Comparison of ENCODE assay signal across 8 mouse cellular contexts in the genomic region with DNA sequence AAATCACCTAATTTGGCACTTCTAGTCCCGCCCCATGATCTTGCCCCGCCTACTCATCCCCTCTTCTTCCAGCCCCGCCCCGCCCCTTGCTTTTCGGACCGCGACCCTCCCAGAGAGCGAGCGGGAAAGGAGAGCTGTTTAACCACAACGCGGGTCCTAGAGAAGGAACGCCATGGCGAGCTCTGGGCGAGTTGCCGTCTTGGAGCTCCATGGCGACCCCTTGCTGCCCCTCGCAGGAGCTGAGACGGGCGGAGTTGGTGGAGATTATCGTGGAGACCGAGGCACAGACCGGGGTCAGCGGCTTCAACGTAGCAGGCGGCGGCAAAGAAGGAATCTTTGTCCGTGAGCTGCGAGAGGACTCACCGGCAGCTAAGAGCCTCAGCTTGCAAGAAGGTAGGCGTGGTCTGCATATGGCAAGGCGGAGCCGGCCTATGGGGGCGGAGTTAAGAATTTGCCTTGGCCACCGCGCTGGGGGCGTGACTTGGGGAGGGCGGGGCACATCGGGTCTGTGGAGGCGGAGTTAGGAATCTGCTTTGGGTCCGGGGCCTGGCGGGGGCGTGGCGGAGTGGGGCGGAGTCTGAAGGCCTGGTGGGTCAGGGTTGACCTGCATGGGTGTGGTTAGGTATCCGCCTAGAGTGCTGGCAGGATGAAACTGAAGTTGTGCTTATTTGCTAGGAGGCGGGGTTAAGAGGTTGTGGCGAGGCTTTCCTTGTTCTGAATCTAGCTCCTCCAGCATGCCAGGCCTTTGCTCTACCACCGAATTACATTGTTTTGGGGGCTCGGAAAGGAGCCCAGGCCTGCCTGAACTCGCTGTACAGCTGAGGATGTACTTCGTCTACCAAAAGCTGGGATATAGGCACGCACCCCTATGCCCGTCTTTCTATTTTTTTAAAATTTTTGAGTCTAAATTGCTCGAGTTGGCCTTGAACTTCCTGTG. TPM values are rescaled to one million over a fixed set of nuclear protein-coding genes. Genes with fewer than 3 reads are reported as not detected.
DNase-seq lines count a peak whose midpoint lies in the region; ATAC-seq and TF ChIP-seq lines count a peak whose summit lies in the region.

No protein-coding gene starts in this region.

- peak overlapping the region; percentile 95 for H3K27ac ChIP-seq in forebrain, embryonic 16.5 days (ENCODE audit: low read length)
- peak overlapping the region; percentile 84 for H3K27ac ChIP-seq in layer of hippocampus, adult 2 months
- peak overlapping the region; percentile 98 for H3K27ac ChIP-seq in lung, embryonic 14.5 days (ENCODE audit: low read depth)
- peak overlapping the region; percentile 17; the same call in 1 of the 2 replicates for H3K27ac ChIP-seq in olfactory bulb, adult 2 months (ENCODE audit: insufficient read depth, low read depth, low read length)
- peak overlapping the region; percentile 72 for H3K27ac ChIP-seq in thymus, adult 2 months (ENCODE audit: control insufficient read depth, insufficient read depth, low read length)

- H3K9ac ChIP-seq in forebrain, embryonic 16.5 days (replicated peaks; ENCODE audit: low read depth, low read length), result peak overlapping the region; percentile 72
- peak overlapping the region; percentile 58 for H3K9ac ChIP-seq in lung, embryonic 14.5 days

- intact Hi-C loops in heart, postnatal 36 days (cut with DNase I), result loop anchor here (1.0 to 5.0 kb wide), 3 partner anchors 15 to 171 kb away; partner anchors contain the start of genes Blvrb, Ltbp4 and Sptbn4

- H3K9me3 ChIP-seq in G1E (replicated peaks), result no peaks in the 10 kb centered on the region
- no peaks in the 10 kb centered on the region for H3K9me3 ChIP-seq in forebrain, embryonic 16.5 days (ENCODE audit: control insufficient read depth, low read length)
- no peaks in the 10 kb centered on the region for H3K9me3 ChIP-seq in lung, embryonic 14.5 days (ENCODE audit: low read depth, low read length)

- H3K4me2 ChIP-seq in forebrain, embryonic 16.5 days (ENCODE audit: low read length), result peak overlapping the region; percentile 70
- peak overlapping the region; percentile 57 for H3K4me2 ChIP-seq in lung, embryonic 14.5 days

- peak; percentile 86 for DNase-seq in G1E (ENCODE audit: low spot score)
- DNase-seq in cerebellum, adult 18-20 months, result peak; percentile 93
- DNase-seq in heart, postnatal 36 days, result peak; percentile 98
- DNase-seq in layer of hippocampus, adult 2 months (ENCODE audit: low spot score in 2 of 2), result peak; percentile 87 to 91
- peak; percentile 100 for DNase-seq in lung, embryonic 14.5 days
- peak; percentile 97 for DNase-seq in thymus, adult 2 months

- TF ChIP-seq CTCF in G1E (IDR thresholded peaks at IDR 0.05; ENCODE audit: low read depth, low read length), result no peak
- TF ChIP-seq CTCF in layer of hippocampus, adult 2 months (conservative IDR thresholded peaks at IDR 0.05), result peak; percentile 49; the same call in 1 of the 2 replicates
- TF ChIP-seq CTCF in lung, embryonic 14.5 days (IDR thresholded peaks at IDR 0.05; ENCODE audit: low read depth), result peak; percentile 38; the same call in 1 of the 2 replicates
- peak; percentile 36; the same call in 1 of the 2 replicates for TF ChIP-seq CTCF in olfactory bulb, adult 2 months (IDR thresholded peaks at IDR 0.05; ENCODE audit: insufficient read depth, low read depth, low read length)
- TF ChIP-seq CTCF in thymus, adult 2 months (IDR thresholded peaks at IDR 0.05; ENCODE audit: borderline replicate concordance, control insufficient read depth, extremely low read depth, insufficient read depth, low read length, poor library complexity), result 0 out of 2 replicates have a peak, but pooled peaks have one; percentile 35

- peaks cover 32% of the 10 kb centered on the region for H3K4me1 ChIP-seq in G1E (ENCODE audit: insufficient read depth, low read depth, low read length)
- H3K4me1 ChIP-seq in forebrain, embryonic 16.5 days (replicated peaks; ENCODE audit: control insufficient read depth, insufficient read depth, low read length), result peaks cover 14% of the 10 kb centered on the region
- H3K4me1 ChIP-seq in lung, embryonic 14.5 days (ENCODE audit: insufficient read depth), result peaks cover 11% of the 10 kb centered on the region
- peaks cover 10% of the 10 kb centered on the region for H3K4me1 ChIP-seq in olfactory bulb, adult 2 months (ENCODE audit: control insufficient read depth, insufficient read depth, low read length)
- peaks cover 10% of the 10 kb centered on the region for H3K4me1 ChIP-seq in thymus, adult 2 months (replicated peaks; ENCODE audit: control insufficient read depth, insufficient read depth, low read length)

- no peaks in the 10 kb centered on the region for H3K27me3 ChIP-seq in G1E (ENCODE audit: insufficient read depth, low read length)
- no peaks in the 10 kb centered on the region for H3K27me3 ChIP-seq in forebrain, embryonic 16.5 days (replicated peaks; ENCODE audit: control insufficient read depth, insufficient read depth, low read length)
- no peaks in the 10 kb centered on the region for H3K27me3 ChIP-seq in lung, embryonic 14.5 days (ENCODE audit: insufficient read depth, low read length)
- H3K27me3 ChIP-seq in thymus, adult 2 months (ENCODE audit: control insufficient read depth, insufficient read depth, low read length), result no peaks in the 10 kb centered on the region

- TF ChIP-seq POLR2A in olfactory bulb, adult 2 months (IDR thresholded peaks at IDR 0.05; ENCODE audit: insufficient read depth, low read depth, low read length), result no peak; the same call in 1 of the 2 replicates
- TF ChIP-seq POLR2A in thymus, adult 2 months (IDR thresholded peaks at IDR 0.05; ENCODE audit: control insufficient read depth, extremely low read depth, insufficient read depth, low read length, poor library complexity), result no peak

- peak; percentile 94 for ATAC-seq in G1E (ENCODE audit: extremely low read depth, insufficient number of reproducible peaks, low FRiP score, poor library complexity, severe bottlenecking)
- peak; percentile 90 for ATAC-seq in forebrain, embryonic 16.5 days
- peak; percentile 91 for ATAC-seq in lung, embryonic 14.5 days (ENCODE audit: insufficient read depth)

- peaks cover 5% of the 10 kb centered on the region for H3K36me3 ChIP-seq in G1E (replicated peaks)
- no peaks in the 10 kb centered on the region for H3K36me3 ChIP-seq in forebrain, embryonic 16.5 days (ENCODE audit: control insufficient read depth, insufficient read depth)
- no peaks in the 10 kb centered on the region for H3K36me3 ChIP-seq in lung, embryonic 14.5 days (ENCODE audit: insufficient read depth)
- H3K36me3 ChIP-seq in thymus, adult 2 months (ENCODE audit: control insufficient read depth, insufficient read depth, low read length), result no peaks in the 10 kb centered on the region

- H3K4me3 ChIP-seq in G1E (ENCODE audit: low read depth, low read length), result peak overlapping the region; percentile 76
- H3K4me3 ChIP-seq in forebrain, embryonic 16.5 days (replicated peaks; ENCODE audit: low read length), result peak overlapping the region; percentile 67
- peak overlapping the region; percentile 63 for H3K4me3 ChIP-seq in layer of hippocampus, adult 2 months
- peak overlapping the region; percentile 41 for H3K4me3 ChIP-seq in lung, embryonic 14.5 days (ENCODE audit: low read depth, low read length)
- H3K4me3 ChIP-seq in olfactory bulb, adult 2 months (ENCODE audit: insufficient read depth, low read depth, low read length), result peak overlapping the region; percentile 54
- peak overlapping the region; percentile 67 for H3K4me3 ChIP-seq in thymus, adult 2 months (ENCODE audit: control insufficient read depth, insufficient read depth, low read length)

- WGBS in forebrain, embryonic 16.5 days, result under 1% methylated on average over 54 of the region's 54 CpGs
- under 1% methylated on average over 54 of the region's 54 CpGs for WGBS in lung, embryonic 14.5 days
- WGBS in olfactory bulb, adult 2 months, result under 1% methylated on average over 54 of the region's 54 CpGs
- under 1% methylated on average over 54 of the region's 54 CpGs for WGBS in thymus, adult 2 months

RNA-seq across cellular contexts. Expression of gene Prx, which starts 8.9 kb away (rescaled TPM):
- total RNA-seq in G1E (2014; fragmentation: Nextera tagmentation) (1.5 and 1.7 TPM in 2 replicates), G1E (2017) (0.93 and 1.3 TPM in 2 replicates)
- 2.3 and 2.7 TPM in 2 replicates for polyA plus RNA-seq in G1E (2012)
- 1.1 and 1.3 TPM in 2 replicates for polyA plus RNA-seq in forebrain, embryonic 16.5 days (2015; fragmentation: Nextera tagmentation; extraction: Ambion mirVana)
- total RNA-seq in heart, postnatal 36 days (2021), result under 1 TPM; 0.95 to 0.97 TPM
- under 1 TPM; 0.38 to 0.39 TPM for total RNA-seq in layer of hippocampus, adult 2 months (2021)
- polyA plus RNA-seq in lung, embryonic 14.5 days (2014; fragmentation: Nextera tagmentation; extraction: Ambion mirVana), result 2.5 and 2.9 TPM in 2 replicates
- not detected in 2 replicates for polyA plus RNA-seq in olfactory bulb, adult 2 months (2012; ENCODE audit: insufficient read depth, insufficient read length, low replicate concordance, missing spikeins)
- 2.0 and 2.4 TPM in 2 replicates for polyA plus RNA-seq in thymus, adult 2 months (2012; rRNA removed)

RNA-seq across cellular contexts. Expression of gene Hipk4, which starts 15.1 kb away (rescaled TPM):
- total RNA-seq in G1E (2014; fragmentation: Nextera tagmentation), result 0.38 TPM in 1 of 2 replicates, not detected in the other
- total RNA-seq in G1E (2017), result 0.11 and 0.12 TPM in 2 replicates
- polyA plus RNA-seq in G1E (2012), result 0.09 and 0.11 TPM in 2 replicates
- polyA plus RNA-seq in forebrain, embryonic 16.5 days (2015; fragmentation: Nextera tagmentation; extraction: Ambion mirVana), result 0.24 and 0.67 TPM in 2 replicates
- under 1 TPM; 0.14 to 0.17 TPM for total RNA-seq in heart, postnatal 36 days (2021)
- total RNA-seq in layer of hippocampus, adult 2 months (2021), result under 1 TPM in 1 of 2 experiments, not detected in 1; 0.15 TPM
- polyA plus RNA-seq in lung, embryonic 14.5 days (2014; fragmentation: Nextera tagmentation; extraction: Ambion mirVana), result 0.95 and 1.0 TPM in 2 replicates
- polyA plus RNA-seq in olfactory bulb, adult 2 months (2012; ENCODE audit: insufficient read depth, insufficient read length, low replicate concordance, missing spikeins), result not detected in 2 replicates
- 1.1 and 1.3 TPM in 2 replicates for polyA plus RNA-seq in thymus, adult 2 months (2012; rRNA removed)

RNA-seq across cellular contexts. Expression of gene Sertad1, which starts 21.3 kb away (rescaled TPM):
- total RNA-seq in G1E (2014; fragmentation: Nextera tagmentation) (18.5 and 18.6 TPM in 2 replicates), G1E (2017) (62.3 and 63.1 TPM in 2 replicates)
- polyA plus RNA-seq in G1E (2012), result 56.9 and 75.3 TPM in 2 replicates
- 6.5 and 7.0 TPM in 2 replicates for polyA plus RNA-seq in forebrain, embryonic 16.5 days (2015; fragmentation: Nextera tagmentation; extraction: Ambion mirVana)
- 10 to 100 TPM in 1 of 2 experiments, 1 to 10 TPM in 1; 9.5 to 11.5 TPM for total RNA-seq in heart, postnatal 36 days (2021)
- total RNA-seq in layer of hippocampus, adult 2 months (2021), result 10 to 100 TPM in 1 of 2 experiments, 1 to 10 TPM in 1; 6.3 to 10.8 TPM
- 39.3 and 42.5 TPM in 2 replicates for polyA plus RNA-seq in lung, embryonic 14.5 days (2014; fragmentation: Nextera tagmentation; extraction: Ambion mirVana)
- not detected in 2 replicates for polyA plus RNA-seq in olfactory bulb, adult 2 months (2012; ENCODE audit: insufficient read depth, insufficient read length, low replicate concordance, missing spikeins)
- polyA plus RNA-seq in thymus, adult 2 months (2012; rRNA removed), result 44.9 and 46.4 TPM in 2 replicates

RNA-seq across cellular contexts. Expression of gene Sertad3, which starts 34.4 kb away (rescaled TPM):
- total RNA-seq in G1E (2014; fragmentation: Nextera tagmentation) (5.2 and 9.0 TPM in 2 replicates), G1E (2017) (15.8 and 18.1 TPM in 2 replicates)
- polyA plus RNA-seq in G1E (2012), result 24.0 and 27.0 TPM in 2 replicates
- polyA plus RNA-seq in forebrain, embryonic 16.5 days (2015; fragmentation: Nextera tagmentation; extraction: Ambion mirVana), result 11.6 and 14.8 TPM in 2 replicates
- total RNA-seq in heart, postnatal 36 days (2021), result 1 to 10 TPM; 8.3 to 8.4 TPM
- total RNA-seq in layer of hippocampus, adult 2 months (2021), result 1 to 10 TPM; 3.3 to 3.8 TPM
- polyA plus RNA-seq in lung, embryonic 14.5 days (2014; fragmentation: Nextera tagmentation; extraction: Ambion mirVana), result 22.0 and 24.3 TPM in 2 replicates
- not detected in 2 replicates for polyA plus RNA-seq in olfactory bulb, adult 2 months (2012; ENCODE audit: insufficient read depth, insufficient read length, low replicate concordance, missing spikeins)
- 25.8 and 26.7 TPM in 2 replicates for polyA plus RNA-seq in thymus, adult 2 months (2012; rRNA removed)

RNA-seq across cellular contexts. Expression of gene Pld3, which starts 45.0 kb away (rescaled TPM):
- 10.5 and 16.0 TPM in 2 replicates for total RNA-seq in G1E (2014; fragmentation: Nextera tagmentation)
- total RNA-seq in G1E (2017), result 7.2 TPM in 2 replicates
- 19.5 and 23.1 TPM in 2 replicates for polyA plus RNA-seq in G1E (2012)
- polyA plus RNA-seq in forebrain, embryonic 16.5 days (2015; fragmentation: Nextera tagmentation; extraction: Ambion mirVana), result 109 and 139 TPM in 2 replicates
- total RNA-seq in heart, postnatal 36 days (2021), result 10 to 100 TPM; 26.0 to 29.0 TPM
- 100 to 1,000 TPM; 573 to 583 TPM for total RNA-seq in layer of hippocampus, adult 2 months (2021)
- 56.7 and 57.4 TPM in 2 replicates for polyA plus RNA-seq in lung, embryonic 14.5 days (2014; fragmentation: Nextera tagmentation; extraction: Ambion mirVana)
- polyA plus RNA-seq in olfactory bulb, adult 2 months (2012; ENCODE audit: insufficient read depth, insufficient read length, low replicate concordance, missing spikeins), result not detected in 2 replicates
- 456 and 516 TPM in 2 replicates for polyA plus RNA-seq in thymus, adult 2 months (2012; rRNA removed)

Comparison
In these comparisons a context has a peak if more than half of its experiments do, and no peak if none do; other contexts are left out.
1. Peak in every context shown above with its lines: DNase-seq, ATAC-seq, H3K4me3 ChIP-seq and H3K27ac ChIP-seq.
2. H3K27ac ChIP-seq: peak in every context shown above with its lines; median percentile 98 in lung, embryonic 14.5 days; 95 in forebrain, embryonic 16.5 days; 84 in layer of hippocampus, adult 2 months; 72 in thymus, adult 2 months; 17 in olfactory bulb, adult 2 months.